Mouse (Mus musculus) limb, embryonic 15.5 days (tissue): ENCODE measurements around the gene Cemip. TPM values are rescaled to one million over a fixed set of nuclear protein-coding genes. Genes with fewer than 3 reads are reported as not detected.
"Not testable (repeated sequence)": the region's sequence is repeated elsewhere in the genome, so short reads cannot be mapped to it uniquely, and the experiment has no call there.

Experiments used
- ATAC-seq: fragments of 200-750 bp; cut with Nextera tagmentation; 2 replicates; pipeline ENCODE4 v1.8.0; 2017; ENCODE audit warnings: low read depth, moderate TSS enrichment; ENCODE audit not compliant: insufficient number of reproducible peaks, low FRiP score, low TSS enrichment
- H3K27ac ChIP-seq: fragments of 300-500 bp; sonication (generic); 2 replicates; pipeline ENCODE4 v1.5.1; 2015; ENCODE audit warnings: moderate library complexity, mild to moderate bottlenecking, inconsistent platforms
- H3K27me3 ChIP-seq: fragments of 300-500 bp; sonication (generic); 2 replicates; pipeline ENCODE4 v1.6.1; 2015; ENCODE audit warnings: inconsistent platforms
- H3K36me3 ChIP-seq: fragments of 300-500 bp; sonication (generic); 2 replicates; pipeline ENCODE4 v1.6.1; 2015; ENCODE audit warnings: inconsistent platforms
- H3K4me1 ChIP-seq: fragments of 300-500 bp; sonication (generic); 2 replicates; pipeline ENCODE4 v1.6.1; 2015; ENCODE audit warnings: inconsistent platforms
- H3K4me2 ChIP-seq: fragments of 300-500 bp; sonication (generic); 2 replicates; pipeline ENCODE4 v1.6.1; 2015; ENCODE audit warnings: mild to moderate bottlenecking, inconsistent platforms
- H3K4me3 ChIP-seq: fragments of 300-500 bp; sonication (generic); 2 replicates; pipeline ENCODE4 v1.5.1; 2015; ENCODE audit warnings: mild to moderate bottlenecking, inconsistent platforms
- H3K9ac ChIP-seq: fragments of 300-500 bp; sonication (generic); 2 replicates; pipeline ENCODE4 v1.6.1; 2015; ENCODE audit warnings: inconsistent platforms
- H3K9me3 ChIP-seq: fragments of 300-500 bp; sonication (generic); 2 replicates; pipeline ENCODE4 v1.6.1; 2016; ENCODE audit warnings: inconsistent platforms
- WGBS: fragments of 180-500 bp; shearing (Covaris S2); methylation state at CpG from one replicate; pipeline ENCODE4 v1.1.7; 2015; 5-methylcytosine and 5-hydroxymethylcytosine counted together
- polyA plus RNA-seq: library from polyadenylated mRNA; unstranded; fragments of >200 nt; fragmentation: Nextera tagmentation; extraction: Ambion mirVana; gene quantifications from 2 replicates; pipeline ENCODE4 v1.2.1, GENCODE M21; 2015

Cemip gene
- 0.31 and 0.45 TPM in 2 replicates for polyA plus RNA-seq

GRCm38 (mm10) chr7:84086039-84086829 lies at the start of gene Cemip:
Cemip (minus strand) TSS chr7:84086502.
- Histone ChIP-seq H3K9ac (no peak within 1 kb of the TSS), H3K27ac (no peak within 1 kb of the TSS), H3K4me1 (peaks cover 17% of the 10 kb centered on the region), H3K4me3 (peak within 1 kb of the TSS; percentile 46), H3K9me3 (no peaks in the 10 kb centered on the region), H3K4me2 (peak within 1 kb of the TSS; percentile 88), H3K36me3 (no peaks in the 10 kb centered on the region), H3K27me3 (peaks cover 44% of the 10 kb centered on the region)
- peak; percentile 71 for ATAC-seq
- under 1% methylated on average over 54 of the region's 54 CpGs for WGBS

GRCm38 (mm10) chr7:84132704-84133103 lies 46.4 kb upstream of the Cemip start:
- ATAC-seq, result no peak
- 46% methylated on average over 1 of the region's 1 CpGs for WGBS
- H3K4me1 ChIP-seq, result peaks cover 20% of the 10 kb centered on the region

GRCm38 (mm10) chr7:84131736-84132135 lies 45.4 kb upstream of the Cemip start:
- 79% methylated on average over 4 of the region's 4 CpGs for WGBS
- H3K4me2 ChIP-seq, result no peak overlapping the region
- no peaks in the 10 kb centered on the region for H3K27me3 ChIP-seq
- no peak overlapping the region for H3K27ac ChIP-seq
- H3K4me3 ChIP-seq, result no peak overlapping the region
- H3K4me1 ChIP-seq, result peaks cover 20% of the 10 kb centered on the region
- H3K36me3 ChIP-seq, result no peaks in the 10 kb centered on the region
- no peak for ATAC-seq
- H3K9ac ChIP-seq, result no peak overlapping the region
- no peaks in the 10 kb centered on the region for H3K9me3 ChIP-seq

More at GRCm38 (mm10) chr7:84132704-84133103, 46.4 kb upstream of the Cemip start:
- H3K27me3 ChIP-seq, result no peaks in the 10 kb centered on the region
- H3K27ac ChIP-seq, result no peak overlapping the region
- no peak overlapping the region for H3K4me2 ChIP-seq
- no peak overlapping the region for H3K9ac ChIP-seq
- no peaks in the 10 kb centered on the region for H3K36me3 ChIP-seq
- no peak overlapping the region for H3K4me3 ChIP-seq
- H3K9me3 ChIP-seq, result no peaks in the 10 kb centered on the region

- Histone ChIP-seq H3K27ac (peak overlapping the region; percentile 59), H3K4me3 (no peak overlapping the region), H3K36me3 (no peaks in the 10 kb centered on the region), H3K9me3 (no peaks in the 10 kb centered on the region), H3K4me2 (no peak overlapping the region), H3K9ac (no peak overlapping the region), H3K27me3 (no peaks in the 10 kb centered on the region), H3K4me1 (peaks cover 16% of the 10 kb centered on the region)
- ATAC-seq, result peak; percentile 80; the same call in 1 of the 2 replicates
- 41% methylated on average over 8 of the region's 8 CpGs for WGBS
These were observed 42.4 kb upstream of the Cemip start for GRCm38 (mm10) chr7:84128661-84129060.

- H3K27me3 ChIP-seq, result no peaks in the 10 kb centered on the region
- no peaks in the 10 kb centered on the region for H3K9me3 ChIP-seq
- H3K4me3 ChIP-seq, result no peak overlapping the region
- no peak overlapping the region for H3K27ac ChIP-seq
- H3K36me3 ChIP-seq, result no peaks in the 10 kb centered on the region
- H3K4me2 ChIP-seq, result no peak overlapping the region
- H3K9ac ChIP-seq, result no peak overlapping the region
- WGBS, result 76% methylated on average over 1 of the region's 1 CpGs
- ATAC-seq, result no peak
- peaks cover 22% of the 10 kb centered on the region for H3K4me1 ChIP-seq
These were observed 39.4 kb upstream of the Cemip start for GRCm38 (mm10) chr7:84125730-84126129.

- peaks cover 20% of the 10 kb centered on the region for H3K4me1 ChIP-seq
These were observed 37.3 kb upstream of the Cemip start for GRCm38 (mm10) chr7:84123651-84124050.

GRCm38 (mm10) chr7:84121778-84122177 lies 35.5 kb upstream of the Cemip start:
- peaks cover 19% of the 10 kb centered on the region for H3K4me1 ChIP-seq
- H3K27me3 ChIP-seq, result no peaks in the 10 kb centered on the region
- no peak overlapping the region for H3K9ac ChIP-seq
- no peak for ATAC-seq
- H3K27ac ChIP-seq, result no peak overlapping the region
- 76% methylated on average over 3 of the region's 3 CpGs for WGBS
- no peaks in the 10 kb centered on the region for H3K9me3 ChIP-seq
- no peak overlapping the region for H3K4me3 ChIP-seq
- no peak overlapping the region for H3K4me2 ChIP-seq
- H3K36me3 ChIP-seq, result no peaks in the 10 kb centered on the region

More at GRCm38 (mm10) chr7:84123651-84124050, 37.3 kb upstream of the Cemip start:
- not testable (repeated sequence) for H3K27ac ChIP-seq, ATAC-seq, H3K9ac ChIP-seq, H3K27me3 ChIP-seq, H3K4me3 ChIP-seq, H3K9me3 ChIP-seq, H3K36me3 ChIP-seq, H3K4me2 ChIP-seq
- 85% methylated on average over 4 of the region's 4 CpGs for WGBS

- Histone ChIP-seq H3K27ac (no peak overlapping the region), H3K9ac (no peak overlapping the region), H3K36me3 (no peaks in the 10 kb centered on the region), H3K27me3 (no peaks in the 10 kb centered on the region), H3K4me1 (peaks cover 21% of the 10 kb centered on the region), H3K9me3 (no peaks in the 10 kb centered on the region), H3K4me2 (no peak overlapping the region), H3K4me3 (no peak overlapping the region)
- 60% methylated on average over 5 of the region's 5 CpGs for WGBS
- no peak for ATAC-seq
These were observed 33.9 kb upstream of the Cemip start for GRCm38 (mm10) chr7:84120142-84120760.

- no peaks in the 10 kb centered on the region for H3K27me3 ChIP-seq
These were observed 33.2 kb upstream of the Cemip start for GRCm38 (mm10) chr7:84119216-84120105.

GRCm38 (mm10) chr7:84117543-84118122 lies 31.3 kb upstream of the Cemip start:
- Histone ChIP-seq H3K27ac (no peak overlapping the region), H3K9me3 (no peaks in the 10 kb centered on the region), H3K4me3 (no peak overlapping the region), H3K27me3 (no peaks in the 10 kb centered on the region), H3K36me3 (no peaks in the 10 kb centered on the region), H3K9ac (no peak overlapping the region), H3K4me1 (peaks cover 21% of the 10 kb centered on the region), H3K4me2 (no peak overlapping the region)
- no peak for ATAC-seq
- 78% methylated on average over 6 of the region's 6 CpGs for WGBS

More at GRCm38 (mm10) chr7:84119216-84120105, 33.2 kb upstream of the Cemip start:
- Histone ChIP-seq H3K4me1 (peaks cover 21% of the 10 kb centered on the region), H3K9ac (no peak overlapping the region), H3K4me3 (no peak overlapping the region), H3K36me3 (no peaks in the 10 kb centered on the region), H3K9me3 (no peaks in the 10 kb centered on the region), H3K4me2 (no peak overlapping the region), H3K27ac (no peak overlapping the region)
- WGBS, result 67% methylated on average over 12 of the region's 12 CpGs
- no peak for ATAC-seq
